Mouse (Mus musculus) neural tube, embryonic 12.5 days (tissue): Measurements from ENCODE around the gene Tmem211. TPM values are rescaled to one million over a fixed set of nuclear protein-coding genes. Genes with fewer than 3 reads are reported as not detected.

ENCODE experiments used
- ATAC-seq: fragments of 200-750 bp; cut with Nextera tagmentation; 2 replicates; pipeline ENCODE4 v1.8.0; 2017; ENCODE audit warnings: low read depth, mild to moderate bottlenecking, moderate TSS enrichment, moderate library complexity; ENCODE audit not compliant: low FRiP score
- H3K27ac ChIP-seq: fragments of 300-500 bp; sonication (generic); 2 replicates; pipeline ENCODE4 v1.5.1; 2016
- H3K27me3 ChIP-seq: fragments of 300-500 bp; sonication (generic); replicated peaks from 2 replicates; pipeline ENCODE4 v1.6.1; 2016; ENCODE audit warnings: mild to moderate bottlenecking
- H3K36me3 ChIP-seq: fragments of 300-500 bp; sonication (generic); 2 replicates; pipeline ENCODE4 v1.6.1; 2016; ENCODE audit warnings: mild to moderate bottlenecking
- H3K4me1 ChIP-seq: fragments of 300-500 bp; sonication (generic); 2 replicates; pipeline ENCODE4 v1.6.1; 2016
- H3K4me2 ChIP-seq: fragments of 300-500 bp; sonication (generic); replicated peaks from 2 replicates; pipeline ENCODE4 v1.6.1; 2016; ENCODE audit warnings: mild to moderate bottlenecking
- H3K4me3 ChIP-seq: fragments of 300-500 bp; sonication (generic); 2 replicates; pipeline ENCODE4 v1.5.1; 2016
- H3K9ac ChIP-seq: fragments of 300-500 bp; sonication (generic); 2 replicates; pipeline ENCODE4 v1.6.1; 2016; ENCODE audit warnings: mild to moderate bottlenecking
- H3K9me3 ChIP-seq: fragments of 300-500 bp; sonication (generic); 2 replicates; pipeline ENCODE4 v1.6.1; 2016; ENCODE audit warnings: mild to moderate bottlenecking
- WGBS: fragments of 180-500 bp; shearing (Covaris S2); methylation state at CpG from one replicate; pipeline ENCODE4 v1.1.7; 2016; 5-methylcytosine and 5-hydroxymethylcytosine counted together
- polyA plus RNA-seq: library from polyadenylated mRNA; unstranded; fragments of >200 nt; fragmentation: Nextera tagmentation; extraction: Ambion mirVana; gene quantifications from 2 replicates; pipeline ENCODE4 v1.2.1, GENCODE M21; 2016

Tmem211 gene
- polyA plus RNA-seq, 1 experiment from 2014 or later = not detected

DNA sequence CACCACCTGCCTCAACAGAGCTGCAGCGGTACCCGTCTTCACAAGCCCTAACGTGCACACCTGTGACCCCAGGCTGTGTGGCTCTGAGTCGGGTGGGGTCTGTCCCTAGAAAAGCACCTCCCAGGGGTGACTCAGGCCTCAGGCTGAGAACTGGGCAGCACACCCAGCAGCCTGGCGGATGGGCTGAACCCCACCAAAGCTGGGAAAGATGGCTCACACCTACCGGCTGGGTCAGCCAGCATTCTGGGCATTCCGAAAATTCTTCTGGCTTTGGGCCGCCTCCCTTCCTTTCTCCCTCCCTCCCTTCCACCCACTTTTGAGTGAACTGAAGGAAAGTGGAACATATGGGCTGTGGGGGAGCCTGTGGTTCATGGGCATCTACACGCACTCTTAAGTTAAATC, 11.1 kb upstream of the Tmem211 start:
- Histone ChIP-seq H3K27me3 (0 out of 2 replicates have a peak, but pooled peaks cover under 1% of the 10 kb centered on the region), H3K4me1 (peaks cover 3% of the 10 kb centered on the region), H3K4me2 (no peak overlapping the region), H3K27ac (no peak overlapping the region), H3K4me3 (no peak overlapping the region), H3K9ac (no peak overlapping the region), H3K9me3 (no peaks in the 10 kb centered on the region), H3K36me3 (no peaks in the 10 kb centered on the region)
- WGBS = 88% methylated on average over 9 of the region's 9 CpGs
- no peak for ATAC-seq

DNA sequence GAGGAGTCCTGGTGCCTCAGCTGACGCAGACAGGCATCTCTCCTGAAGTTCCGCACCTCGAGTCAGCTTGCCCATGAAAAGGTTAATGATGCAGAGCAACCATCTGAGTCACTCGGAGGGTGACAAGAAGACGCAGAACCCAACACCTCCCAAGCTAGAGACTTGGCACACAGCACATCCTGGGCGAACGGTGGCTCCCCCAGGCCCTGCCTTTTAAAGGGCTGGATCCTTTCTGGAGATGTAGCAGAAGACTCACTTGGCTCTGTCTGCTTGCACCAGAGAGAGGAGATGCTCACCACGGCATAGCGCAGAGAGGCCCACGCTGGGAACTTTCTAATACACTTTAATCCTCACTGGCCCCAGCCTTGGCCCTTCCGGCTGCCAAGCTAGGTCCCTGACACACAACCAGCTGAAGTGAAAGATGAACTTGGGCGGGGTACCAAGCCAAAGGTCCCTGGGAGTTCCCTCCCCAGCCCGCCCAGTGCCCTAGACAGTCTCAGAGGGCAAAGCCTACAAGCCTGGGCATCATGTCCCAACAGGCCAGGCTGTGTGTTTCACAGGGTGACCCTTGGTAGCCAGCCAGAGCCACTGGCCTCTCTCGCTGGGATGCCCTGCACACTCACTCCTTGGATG, 10.3 kb upstream of the Tmem211 start:
- no peak overlapping the region for H3K9ac ChIP-seq
- H3K27me3 ChIP-seq = 0 out of 2 replicates have a peak, but pooled peaks cover 4% of the 10 kb centered on the region
- no peak overlapping the region for H3K4me3 ChIP-seq
- H3K36me3 ChIP-seq = no peaks in the 10 kb centered on the region
- ATAC-seq = no peak
- H3K4me2 ChIP-seq = no peak overlapping the region
- WGBS = 77% methylated on average over 14 of the region's 14 CpGs
- no peak overlapping the region for H3K27ac ChIP-seq
- H3K4me1 ChIP-seq = peaks cover 6% of the 10 kb centered on the region
- H3K9me3 ChIP-seq = 0 out of 2 replicates have a peak, but pooled peaks cover under 1% of the 10 kb centered on the region

DNA sequence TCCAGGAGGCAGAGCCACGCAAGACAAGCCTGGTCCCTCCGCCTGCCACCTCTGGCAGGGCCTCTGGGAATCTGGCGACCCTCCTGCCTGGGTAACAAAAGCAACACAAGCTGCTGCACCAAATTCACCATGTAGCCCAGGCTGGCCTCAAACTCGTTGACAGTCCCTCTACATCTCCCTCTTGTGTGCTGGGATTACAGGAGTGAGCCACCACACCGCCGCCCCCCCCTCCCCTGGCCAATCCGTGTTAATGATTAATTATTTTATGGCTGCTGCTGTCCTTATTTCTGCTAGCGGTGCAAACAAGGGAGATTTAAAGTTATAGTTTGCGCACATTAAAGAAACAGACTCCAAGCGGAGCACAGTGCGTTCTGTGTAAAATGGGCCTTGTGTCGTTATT, 9.6 kb upstream of the Tmem211 start:
- H3K36me3 ChIP-seq = no peaks in the 10 kb centered on the region
- H3K9me3 ChIP-seq = 0 out of 2 replicates have a peak, but pooled peaks cover 3% of the 10 kb centered on the region
- ATAC-seq = no peak
- H3K4me3 ChIP-seq = no peak overlapping the region
- no peak overlapping the region for H3K4me2 ChIP-seq
- H3K27me3 ChIP-seq = 0 out of 2 replicates have a peak, but pooled peaks cover 4% of the 10 kb centered on the region
- WGBS = 68% methylated on average over 12 of the region's 12 CpGs
- H3K9ac ChIP-seq = no peak overlapping the region
- H3K4me1 ChIP-seq = peaks cover 6% of the 10 kb centered on the region
- no peak overlapping the region for H3K27ac ChIP-seq

DNA sequence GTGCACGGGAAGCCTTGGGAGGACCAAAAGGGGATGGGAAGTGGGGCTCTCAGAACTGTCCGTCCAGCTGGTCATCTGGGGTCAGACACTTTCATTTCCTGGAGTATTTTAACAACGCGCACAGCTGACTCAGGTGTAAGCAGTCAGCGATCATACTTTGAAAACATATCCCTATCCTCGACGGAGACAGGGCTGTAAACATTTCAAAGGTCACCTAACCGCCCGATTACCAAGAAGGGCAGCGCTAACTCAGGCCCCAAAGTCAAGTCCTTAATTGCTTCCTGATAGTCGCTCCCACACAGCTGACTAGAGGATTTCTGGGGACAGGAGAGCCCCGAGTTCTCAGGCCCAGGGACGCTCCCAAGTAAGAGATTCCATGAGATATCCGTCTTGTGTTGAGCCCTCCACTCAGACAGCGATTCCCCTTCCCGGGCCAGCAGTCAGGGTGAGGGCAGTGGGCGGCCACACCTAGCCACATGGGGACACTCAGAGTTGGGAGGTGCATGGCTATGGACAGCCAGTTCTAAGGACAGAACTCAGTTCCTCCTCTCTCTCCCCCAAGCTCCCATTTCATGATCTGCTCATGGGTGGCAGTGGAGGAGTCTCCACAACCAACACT, 8.0 kb upstream of the Tmem211 start:
- H3K9me3 ChIP-seq = 0 out of 2 replicates have a peak, but pooled peaks cover 3% of the 10 kb centered on the region
- no peak overlapping the region for H3K4me3 ChIP-seq
- no peak overlapping the region for H3K27ac ChIP-seq
- 0 out of 2 replicates have a peak, but pooled peaks cover 4% of the 10 kb centered on the region for H3K27me3 ChIP-seq
- no peak for ATAC-seq
- H3K4me2 ChIP-seq = no peak overlapping the region
- H3K4me1 ChIP-seq = peaks cover 6% of the 10 kb centered on the region
- no peaks in the 10 kb centered on the region for H3K36me3 ChIP-seq
- H3K9ac ChIP-seq = no peak overlapping the region
- 83% methylated on average over 17 of the region's 17 CpGs for WGBS

DNA sequence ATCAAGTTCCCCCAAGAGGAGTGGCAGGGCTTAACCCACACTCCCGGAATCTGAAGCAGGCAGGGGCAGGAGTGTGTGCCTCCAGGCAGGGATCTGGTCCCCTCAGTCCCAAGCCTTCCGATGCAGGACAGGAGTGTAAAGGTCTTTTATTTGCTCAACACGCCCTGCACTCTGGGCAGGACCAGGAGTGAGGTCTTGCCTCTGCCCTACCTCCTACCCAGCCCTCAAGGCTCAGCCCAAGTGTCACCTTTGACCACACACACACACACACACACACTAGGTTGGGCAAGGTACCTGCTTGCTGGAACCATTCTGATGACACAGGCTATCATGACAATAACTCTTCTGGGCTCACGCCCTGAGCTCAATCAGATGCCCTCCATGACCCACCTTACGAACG, 7.3 kb upstream of the Tmem211 start:
- ATAC-seq = no peak
- 82% methylated on average over 6 of the region's 6 CpGs for WGBS

DNA sequence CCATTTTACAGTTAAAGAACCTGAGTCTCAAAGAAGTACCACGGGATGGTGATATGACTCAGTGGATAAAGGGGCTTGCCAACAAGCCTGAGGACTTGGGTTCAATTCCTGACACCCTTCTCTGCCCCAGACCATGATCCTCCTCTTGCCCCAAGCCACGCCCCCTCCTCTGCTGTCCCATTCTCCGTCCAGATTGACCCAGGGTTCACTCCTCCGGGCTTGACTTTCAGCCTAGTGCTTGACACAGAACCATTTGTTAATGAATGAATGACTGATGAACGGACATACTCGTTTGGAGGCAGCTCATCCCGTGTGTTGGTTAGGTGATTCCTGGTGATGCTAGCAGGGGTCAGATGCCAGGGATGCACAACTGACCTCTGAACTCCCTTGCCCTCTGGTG, 6.8 kb upstream of the Tmem211 start:
- H3K4me3 ChIP-seq = no peak overlapping the region
- WGBS = 60% methylated on average over 7 of the region's 7 CpGs
- 0 out of 2 replicates have a peak, but pooled peaks cover 3% of the 10 kb centered on the region for H3K9me3 ChIP-seq
- peaks cover 6% of the 10 kb centered on the region for H3K4me1 ChIP-seq
- no peak for ATAC-seq
- 0 out of 2 replicates have a peak, but pooled peaks cover 4% of the 10 kb centered on the region for H3K27me3 ChIP-seq
- no peaks in the 10 kb centered on the region for H3K36me3 ChIP-seq
- H3K4me2 ChIP-seq = peak overlapping the region; percentile 97
- no peak overlapping the region for H3K27ac ChIP-seq
- H3K9ac ChIP-seq = no peak overlapping the region

More for the DNA sequence above, 7.3 kb upstream of the Tmem211 start:
- no peaks in the 10 kb centered on the region for H3K36me3 ChIP-seq
- peaks cover 6% of the 10 kb centered on the region for H3K4me1 ChIP-seq
- no peak overlapping the region for H3K4me3 ChIP-seq
- no peak overlapping the region for H3K9ac ChIP-seq
- H3K27me3 ChIP-seq = 0 out of 2 replicates have a peak, but pooled peaks cover 4% of the 10 kb centered on the region
- no peak overlapping the region for H3K27ac ChIP-seq
- H3K4me2 ChIP-seq = 0 out of 2 replicates have a peak overlapping the region, but pooled peaks have one; percentile 97
- H3K9me3 ChIP-seq = 0 out of 2 replicates have a peak, but pooled peaks cover 3% of the 10 kb centered on the region

DNA sequence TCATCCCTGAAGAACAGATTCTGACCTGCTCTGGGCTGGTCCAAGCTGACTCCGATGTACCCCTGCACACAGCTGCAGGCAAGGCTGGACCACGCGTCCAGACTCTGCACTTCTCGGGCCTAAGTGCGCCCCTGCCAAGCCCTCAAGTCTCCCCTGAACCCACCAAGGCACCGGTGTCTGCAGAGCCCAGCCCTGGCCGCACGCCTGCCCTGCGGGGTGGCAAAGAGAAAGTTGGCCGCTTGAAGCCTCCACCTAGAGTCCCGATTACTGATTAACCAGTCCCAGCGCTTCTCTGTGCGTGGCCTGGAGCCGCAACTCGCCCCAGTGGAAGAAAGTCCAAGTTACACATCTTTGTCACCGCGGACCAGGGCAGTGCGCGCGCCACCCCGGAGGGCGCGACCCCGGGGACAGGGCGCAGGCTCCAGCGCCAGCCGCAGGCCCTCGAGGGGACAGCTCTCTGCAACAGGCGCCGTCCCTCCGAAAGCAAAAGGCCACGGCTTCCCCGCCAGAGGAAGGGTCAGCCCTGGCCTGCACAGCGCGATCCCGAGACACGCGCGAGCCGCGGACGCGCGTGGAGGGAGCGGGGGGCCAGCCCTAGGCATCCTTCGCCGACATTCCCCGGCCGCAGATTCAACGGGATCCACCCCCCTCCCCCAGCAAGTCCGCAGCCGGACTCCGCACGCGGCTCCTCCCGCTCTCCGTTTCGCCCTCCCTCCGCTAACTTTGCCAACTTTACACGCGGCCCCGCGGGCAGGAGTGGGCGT, 6.1 kb upstream of the Tmem211 start:
- peak overlapping the region; percentile 49 for H3K4me3 ChIP-seq
- H3K4me1 ChIP-seq = peaks cover 9% of the 10 kb centered on the region
- H3K9ac ChIP-seq = peak overlapping the region; percentile 59
- no peaks in the 10 kb centered on the region for H3K36me3 ChIP-seq
- H3K27me3 ChIP-seq = 0 out of 2 replicates have a peak, but pooled peaks cover 4% of the 10 kb centered on the region
- 2% methylated on average over 64 of the region's 64 CpGs for WGBS
- H3K27ac ChIP-seq = no peak overlapping the region
- peak overlapping the region; percentile 97 for H3K4me2 ChIP-seq
- ATAC-seq = peak; percentile 52
- 0 out of 2 replicates have a peak, but pooled peaks cover 3% of the 10 kb centered on the region for H3K9me3 ChIP-seq

DNA sequence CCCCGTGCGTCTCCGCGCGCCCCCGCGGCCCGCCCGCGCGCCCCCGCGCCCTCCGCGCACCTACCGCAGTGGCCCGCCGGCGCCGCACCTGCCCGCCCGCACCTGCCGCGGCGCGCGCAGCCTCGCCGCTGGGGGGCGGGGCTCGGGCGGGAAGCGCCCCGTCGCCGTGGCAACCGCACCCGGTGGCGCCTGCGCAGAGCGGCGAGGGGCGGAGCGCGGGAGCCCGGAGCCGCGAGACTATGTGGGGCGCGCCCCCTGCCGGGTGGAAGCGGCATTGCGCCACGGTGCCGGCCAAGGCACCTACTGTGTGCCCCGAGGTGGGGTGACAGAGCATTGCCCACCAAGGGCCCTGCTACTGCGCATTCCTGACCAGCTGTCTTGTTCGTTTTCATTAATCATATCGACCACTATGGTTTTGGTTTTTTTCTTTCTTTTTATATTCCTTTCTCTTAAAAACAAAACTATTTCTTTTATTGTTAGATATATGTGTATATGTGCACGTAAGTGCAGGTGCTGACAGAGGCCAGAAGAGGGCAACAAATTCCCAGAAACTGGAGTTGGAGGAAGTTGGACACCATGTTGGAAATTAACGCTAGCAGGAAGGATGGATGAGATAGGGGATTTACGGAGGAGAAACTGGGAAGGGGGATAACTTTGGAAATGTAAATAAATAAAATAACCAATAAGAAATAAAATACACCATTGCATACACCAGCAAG, 5.4 kb upstream of the Tmem211 start, which contains the start of gene 2900026A02Rik:
2900026A02Rik (minus strand) TSS at position 90 of the 719 bp plus-strand sequence.
- Histone ChIP-seq H3K4me3 (peak within 1 kb of the TSS; percentile 49), H3K27me3 (0 out of 2 replicates have a peak, but pooled peaks cover 4% of the 10 kb centered on the region), H3K36me3 (no peaks in the 10 kb centered on the region), H3K9ac (peak within 1 kb of the TSS; percentile 59), H3K27ac (no peak within 1 kb of the TSS), H3K9me3 (0 out of 2 replicates have a peak, but pooled peaks cover 3% of the 10 kb centered on the region), H3K4me1 (peaks cover 17% of the 10 kb centered on the region), H3K4me2 (peak within 1 kb of the TSS; percentile 97)
- 8% methylated on average over 61 of the region's 62 CpGs for WGBS
- no peak for ATAC-seq

DNA sequence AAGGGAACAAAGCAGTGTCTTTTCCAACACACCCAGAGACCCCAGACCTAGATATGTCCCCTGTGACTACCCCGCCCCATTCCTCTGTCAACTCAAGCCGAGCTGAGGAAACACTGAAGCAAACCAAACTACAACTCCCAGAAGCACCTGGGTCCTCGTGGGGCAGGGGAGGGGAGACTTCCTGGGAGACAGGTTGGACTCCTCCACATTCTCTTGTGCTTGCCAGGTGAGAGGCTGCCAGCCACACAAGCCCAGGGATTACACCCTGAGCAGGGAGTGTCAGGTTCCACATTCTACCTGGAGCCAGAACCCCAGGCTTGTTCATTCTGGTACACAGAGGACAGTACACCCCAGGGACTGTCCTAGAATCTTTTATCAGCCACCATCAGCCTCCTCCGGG, 2.8 kb upstream of the Tmem211 start:
- H3K9ac ChIP-seq = no peak overlapping the region
- 60% methylated on average over 4 of the region's 4 CpGs for WGBS
- 0 out of 2 replicates have a peak, but pooled peaks cover 4% of the 10 kb centered on the region for H3K27me3 ChIP-seq
- H3K36me3 ChIP-seq = no peaks in the 10 kb centered on the region
- no peak for ATAC-seq
- no peak overlapping the region for H3K4me3 ChIP-seq
- H3K4me2 ChIP-seq = no peak overlapping the region
- H3K27ac ChIP-seq = no peak overlapping the region
- peaks cover 26% of the 10 kb centered on the region for H3K4me1 ChIP-seq
- 0 out of 2 replicates have a peak, but pooled peaks cover 3% of the 10 kb centered on the region for H3K9me3 ChIP-seq

DNA sequence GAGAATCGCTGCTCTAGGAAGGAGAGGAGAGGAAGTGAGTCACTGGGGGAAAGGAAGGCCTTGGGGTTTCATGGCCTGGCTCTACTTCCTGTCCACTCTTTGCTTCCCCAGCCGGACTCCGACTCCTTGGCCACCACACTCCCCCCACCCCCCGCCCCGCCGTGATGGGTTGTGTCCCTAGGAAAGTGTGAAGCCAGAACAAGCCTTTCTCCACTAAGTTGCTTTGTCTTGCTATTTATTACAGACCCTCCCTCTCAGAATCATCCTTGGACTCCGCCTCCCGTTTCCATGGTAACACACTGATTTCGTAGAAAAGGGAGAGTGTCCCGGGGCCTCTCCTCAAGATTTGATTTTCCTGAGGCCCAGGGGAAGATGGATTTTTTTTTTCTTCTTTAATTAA, 1.4 kb upstream of the Tmem211 start:
- H3K27ac ChIP-seq = no peak overlapping the region
- peaks cover 26% of the 10 kb centered on the region for H3K4me1 ChIP-seq
- WGBS = 5% methylated on average over 10 of the region's 10 CpGs

More for the DNA sequence above, 1.4 kb upstream of the Tmem211 start:
- Histone ChIP-seq H3K4me3 (no peak overlapping the region), H3K9ac (no peak overlapping the region), H3K36me3 (no peaks in the 10 kb centered on the region), H3K4me2 (peak overlapping the region; percentile 54), H3K27me3 (0 out of 2 replicates have a peak, but pooled peaks cover 4% of the 10 kb centered on the region), H3K9me3 (0 out of 2 replicates have a peak, but pooled peaks cover 3% of the 10 kb centered on the region)
- ATAC-seq = no peak
